Mouse (Mus musculus) midbrain, embryonic 15.5 days (tissue): ENCODE measurements around the gene Tada3. TPM values are rescaled to one million over a fixed set of nuclear protein-coding genes. Genes with fewer than 3 reads are reported as not detected.
"Not testable (repeated sequence)": the region's sequence is repeated elsewhere in the genome, so short reads cannot be mapped to it uniquely, and the experiment has no call there.

ENCODE experiments used
- ATAC-seq: fragments of 200-750 bp; cut with Nextera tagmentation; replicated peaks from 2 replicates; pipeline ENCODE4 v1.8.0; 2017; ENCODE audit warnings: moderate TSS enrichment
- H3K27ac ChIP-seq: fragments of 300-500 bp; sonication (generic); 2 replicates; pipeline ENCODE4 v1.5.1; 2015; ENCODE audit warnings: mild to moderate bottlenecking, inconsistent platforms
- H3K27me3 ChIP-seq: fragments of 300-500 bp; sonication (generic); replicated peaks from 2 replicates; pipeline ENCODE4 v1.6.1; 2015; ENCODE audit warnings: inconsistent platforms
- H3K36me3 ChIP-seq: fragments of 300-500 bp; sonication (generic); replicated peaks from 2 replicates; pipeline ENCODE4 v1.6.1; 2015; ENCODE audit warnings: inconsistent platforms
- H3K4me1 ChIP-seq: fragments of 300-500 bp; sonication (generic); 2 replicates; pipeline ENCODE4 v1.6.1; 2015; ENCODE audit warnings: inconsistent platforms
- H3K4me2 ChIP-seq: fragments of 300-500 bp; sonication (generic); 2 replicates; pipeline ENCODE4 v1.6.1; 2015; ENCODE audit warnings: inconsistent platforms, mild to moderate bottlenecking, moderate library complexity
- H3K4me3 ChIP-seq: fragments of 300-500 bp; sonication (generic); 2 replicates; pipeline ENCODE4 v1.5.1; 2015; ENCODE audit warnings: mild to moderate bottlenecking, inconsistent platforms
- H3K9ac ChIP-seq: fragments of 300-500 bp; sonication (generic); 2 replicates; pipeline ENCODE4 v1.6.1; 2015; ENCODE audit warnings: mild to moderate bottlenecking, inconsistent platforms
- H3K9me3 ChIP-seq: fragments of 300-500 bp; sonication (generic); 2 replicates; pipeline ENCODE4 v1.6.1; 2016; ENCODE audit warnings: inconsistent platforms
- WGBS: fragments of 180-500 bp; shearing (Covaris S2); methylation state at CpG from one replicate; pipeline ENCODE4 v1.1.7; 2015; ENCODE audit warnings: mixed read lengths; 5-methylcytosine and 5-hydroxymethylcytosine counted together
- microRNA-seq: library from miRNA; unstranded; fragments of <30 nt; microRNA quantifications from one replicate; pipeline ENCODE4, GENCODE M21; 2016
- polyA plus RNA-seq: library from polyadenylated mRNA; unstranded; fragments of >200 nt; fragmentation: Nextera tagmentation; extraction: Ambion mirVana; gene quantifications from 2 replicates; pipeline ENCODE4 v1.2.1, GENCODE M21; 2015

Gene Tada3
- polyA plus RNA-seq, 1 experiment from 2014 or later: 80.4 TPM

GRCm38 (mm10) chr6:113336852-113337620, 40.6 kb downstream of the Tada3 start:
- 71% methylated on average over 8 of the region's 8 CpGs for WGBS
- Histone ChIP-seq H3K4me2 (no peak overlapping the region), H3K27ac (no peak overlapping the region), H3K36me3 (peaks cover 25% of the 10 kb centered on the region; the same call in 1 of the 2 replicates), H3K4me1 (peaks cover 6% of the 10 kb centered on the region), H3K4me3 (no peak overlapping the region), H3K9me3 (no peaks in the 10 kb centered on the region), H3K9ac (no peak overlapping the region), H3K27me3 (no peaks in the 10 kb centered on the region)
- ATAC-seq: no peak

- Histone ChIP-seq H3K27me3 (no peaks in the 10 kb centered on the region), H3K36me3 (peaks cover 20% of the 10 kb centered on the region; the same call in 1 of the 2 replicates), H3K4me3 (no peak overlapping the region), H3K4me1 (no peaks in the 10 kb centered on the region), H3K9me3 (no peaks in the 10 kb centered on the region), H3K4me2 (no peak overlapping the region), H3K9ac (no peak overlapping the region), H3K27ac (no peak overlapping the region)
- WGBS: 82% methylated on average over 6 of the region's 6 CpGs
- no peak for ATAC-seq
Observed at GRCm38 (mm10) chr6:113334216-113334615, 43.5 kb downstream of the Tada3 start.

- no peaks in the 10 kb centered on the region for H3K27me3 ChIP-seq
- H3K9ac ChIP-seq: no peak overlapping the region
- H3K9me3 ChIP-seq: no peaks in the 10 kb centered on the region
- H3K36me3 ChIP-seq: peaks cover 20% of the 10 kb centered on the region; the same call in 1 of the 2 replicates
- H3K4me2 ChIP-seq: no peak overlapping the region
- H3K4me3 ChIP-seq: no peak overlapping the region
- WGBS: 66% methylated on average over 14 of the region's 14 CpGs
- no peaks in the 10 kb centered on the region for H3K4me1 ChIP-seq
- ATAC-seq: peak; percentile 48; the same call in 1 of the 2 replicates
- H3K27ac ChIP-seq: no peak overlapping the region
Observed at GRCm38 (mm10) chr6:113333137-113333950, 44.3 kb downstream of the Tada3 start.

GRCm38 (mm10) chr6:113332734-113333133, 44.9 kb downstream of the Tada3 start:
- H3K4me3 ChIP-seq, H3K9me3 ChIP-seq, H3K4me2 ChIP-seq, H3K4me1 ChIP-seq, H3K27me3 ChIP-seq, ATAC-seq, H3K9ac ChIP-seq, H3K27ac ChIP-seq: not testable (repeated sequence)
- 79% methylated on average over 6 of the region's 6 CpGs for WGBS
- peaks cover 14% of the 10 kb centered on the region; the same call in 1 of the 2 replicates for H3K36me3 ChIP-seq

- H3K27me3 ChIP-seq: no peaks in the 10 kb centered on the region
- ATAC-seq: no peak
- no peak overlapping the region for H3K4me2 ChIP-seq
- peaks cover 14% of the 10 kb centered on the region; the same call in 1 of the 2 replicates for H3K36me3 ChIP-seq
- 91% methylated on average over 11 of the region's 11 CpGs for WGBS
- peaks cover 6% of the 10 kb centered on the region; the same call in 1 of the 2 replicates for H3K4me1 ChIP-seq
- no peak overlapping the region for H3K9ac ChIP-seq
- H3K4me3 ChIP-seq: no peak overlapping the region
- no peak overlapping the region for H3K27ac ChIP-seq
- no peaks in the 10 kb centered on the region for H3K9me3 ChIP-seq
Observed at GRCm38 (mm10) chr6:113331721-113332120, 46.0 kb downstream of the Tada3 start.

- H3K9ac ChIP-seq: no peak overlapping the region
- no peak overlapping the region for H3K4me3 ChIP-seq
- peaks cover 10% of the 10 kb centered on the region; the same call in 1 of the 2 replicates for H3K36me3 ChIP-seq
- H3K4me1 ChIP-seq: peaks cover 14% of the 10 kb centered on the region
- H3K4me2 ChIP-seq: no peak overlapping the region
- H3K27ac ChIP-seq: no peak overlapping the region
- no peaks in the 10 kb centered on the region for H3K27me3 ChIP-seq
- ATAC-seq: no peak
- WGBS: 70% methylated on average over 2 of the region's 2 CpGs
- H3K9me3 ChIP-seq: no peaks in the 10 kb centered on the region
Observed at GRCm38 (mm10) chr6:113330547-113330946, 47.1 kb downstream of the Tada3 start.

- Histone ChIP-seq H3K27ac (no peak overlapping the region), H3K9ac (no peak overlapping the region), H3K27me3 (no peaks in the 10 kb centered on the region), H3K4me3 (no peak overlapping the region), H3K36me3 (peaks cover under 1% of the 10 kb centered on the region; the same call in 1 of the 2 replicates), H3K4me1 (peaks cover 16% of the 10 kb centered on the region), H3K4me2 (no peak overlapping the region), H3K9me3 (no peaks in the 10 kb centered on the region)
- WGBS: 89% methylated on average over 1 of the region's 1 CpGs
- ATAC-seq: no peak
Observed at GRCm38 (mm10) chr6:113329396-113329795, 48.3 kb downstream of the Tada3 start.

- Histone ChIP-seq H3K27me3 (no peaks in the 10 kb centered on the region), H3K4me2 (peak within 1 kb of the TSS; percentile 86), H3K27ac (peak within 1 kb of the TSS; percentile 87), H3K36me3 (peaks cover 26% of the 10 kb centered on the region), H3K9ac (peak within 1 kb of the TSS; percentile 60), H3K4me3 (peak within 1 kb of the TSS; percentile 58), H3K4me1 (peaks cover 16% of the 10 kb centered on the region), H3K9me3 (no peaks in the 10 kb centered on the region)
- peak; percentile 99 for ATAC-seq
- WGBS: 0% methylated on average over 52 of the region's 52 CpGs
Observed at GRCm38 (mm10) chr6:113326533-113327315, 51.0 kb downstream of the Tada3 start, which contains the start of gene Ogg1. Ogg1 (plus strand) TSS chr6:113326972.

Small RNA genes lying within 50 kb of the gene (microRNA-seq; reads per million reads assigned to microRNA genes)
- not detected for gene Gm24387

Other genes with a start within 250 kb of the Tada3 start
- 75.6 and 80.7 TPM in 2 replicates for gene Lhfpl4, start 182.5 kb downstream of the Tada3 start, polyA plus RNA-seq
- 40.1 and 40.4 TPM in 2 replicates for gene Mtmr14, start 140.0 kb downstream of the Tada3 start, polyA plus RNA-seq
- 2.0 and 2.3 TPM in 2 replicates for gene Cpne9, start 95.6 kb downstream of the Tada3 start, polyA plus RNA-seq
- 17.9 and 18.9 TPM in 2 replicates for gene Brpf1, start 70.7 kb downstream of the Tada3 start, polyA plus RNA-seq
- 9.6 and 11.1 TPM in 2 replicates for gene Ogg1, start 50.9 kb downstream of the Tada3 start, polyA plus RNA-seq
- gene Camk1, start 33.9 kb downstream of the Tada3 start, polyA plus RNA-seq: 117 and 124 TPM in 2 replicates
- gene Arpc4, start 232 bp upstream of the Tada3 start, polyA plus RNA-seq: 430 and 433 TPM in 2 replicates
- 15.1 TPM in 2 replicates for gene Ttll3, start 11.4 kb upstream of the Tada3 start, polyA plus RNA-seq
- 19.0 and 21.2 TPM in 2 replicates for gene Rpusd3, start 41.5 kb upstream of the Tada3 start, polyA plus RNA-seq
- gene Cidec, start 57.9 kb upstream of the Tada3 start, polyA plus RNA-seq: not detected in 2 replicates
- gene Jagn1, start 64.7 kb upstream of the Tada3 start, polyA plus RNA-seq: 94.9 and 101 TPM in 2 replicates
- gene Il17re, start 80.6 kb upstream of the Tada3 start, polyA plus RNA-seq: 0.08 and 0.41 TPM in 2 replicates
- gene Il17rc, start 93.5 kb upstream of the Tada3 start, polyA plus RNA-seq: 3.4 and 4.8 TPM in 2 replicates
- gene Creld1, start 105.4 kb upstream of the Tada3 start, polyA plus RNA-seq: 74.8 and 79.0 TPM in 2 replicates
- gene Prrt3, start 124.0 kb upstream of the Tada3 start, polyA plus RNA-seq: 13.1 and 13.5 TPM in 2 replicates
- gene Emc3, start 153.8 kb upstream of the Tada3 start, polyA plus RNA-seq: 104 and 105 TPM in 2 replicates
- gene Fancd2, start 153.8 kb upstream of the Tada3 start, polyA plus RNA-seq: 2.1 and 2.6 TPM in 2 replicates
- 0.20 and 0.27 TPM in 2 replicates for gene Fancd2os, start 222.8 kb upstream of the Tada3 start, polyA plus RNA-seq
- gene Brk1, start 226.9 kb upstream of the Tada3 start, polyA plus RNA-seq: 224 and 232 TPM in 2 replicates
- gene Vhl, start 246.1 kb upstream of the Tada3 start, polyA plus RNA-seq: 75.8 and 79.0 TPM in 2 replicates